Mouse (Mus musculus) stomach, postnatal 0 days (tissue): ENCODE measurements at regions not wholly inside any gene's neighbourhood (a gene's known extent, or its start where the extent isn't known, plus 50 kb on each side); places are given as distances from the start of the nearest gene placed in this dataset.
A peak's percentile ranks its signal among the peaks of the same experiment; 100 is the strongest.

Experiments
- CTCF ChIP-seq: IDR thresholded peaks from 2 replicates; pipeline ENCODE4 v1.5.1; 2016; ENCODE audit warnings: antibody characterized with exemption, low read depth, mild to moderate bottlenecking, moderate library complexity
- EP300 ChIP-seq: optimal IDR thresholded peaks from 2 replicates; pipeline ENCODE3; 2016; ENCODE audit warnings: antibody characterized with exemption

DNA sequence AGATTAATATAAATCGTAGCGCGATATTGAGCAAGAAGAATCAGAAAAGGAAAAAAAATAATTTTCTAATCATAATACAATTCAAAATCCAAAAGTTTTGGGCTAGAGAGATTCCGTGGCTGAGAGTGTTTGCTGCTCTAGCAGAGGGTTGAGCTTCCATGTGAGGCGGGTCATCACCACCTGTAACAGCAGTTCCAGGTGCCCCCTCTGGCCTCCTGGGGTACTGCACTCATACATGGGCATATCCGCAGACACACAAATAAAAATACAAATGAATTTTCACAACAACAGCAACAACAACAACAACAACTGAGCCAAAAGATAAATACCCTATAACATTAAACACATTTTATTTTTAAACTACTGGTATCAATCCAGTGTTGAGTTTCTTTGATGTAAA lies 94.7 kb upstream of the Chrm3 start:
- TF ChIP-seq CTCF (peak; percentile 36), EP300 (no peak)
